Mouse (Mus musculus): Measurements from ENCODE around the gene Clpp. TPM values are rescaled to one million over a fixed set of nuclear protein-coding genes. Genes with fewer than 3 reads are reported as not detected.

Gene Clpp
- total RNA-seq (2023) = 5.8 and 10.5 TPM in 2 replicates

DNA sequence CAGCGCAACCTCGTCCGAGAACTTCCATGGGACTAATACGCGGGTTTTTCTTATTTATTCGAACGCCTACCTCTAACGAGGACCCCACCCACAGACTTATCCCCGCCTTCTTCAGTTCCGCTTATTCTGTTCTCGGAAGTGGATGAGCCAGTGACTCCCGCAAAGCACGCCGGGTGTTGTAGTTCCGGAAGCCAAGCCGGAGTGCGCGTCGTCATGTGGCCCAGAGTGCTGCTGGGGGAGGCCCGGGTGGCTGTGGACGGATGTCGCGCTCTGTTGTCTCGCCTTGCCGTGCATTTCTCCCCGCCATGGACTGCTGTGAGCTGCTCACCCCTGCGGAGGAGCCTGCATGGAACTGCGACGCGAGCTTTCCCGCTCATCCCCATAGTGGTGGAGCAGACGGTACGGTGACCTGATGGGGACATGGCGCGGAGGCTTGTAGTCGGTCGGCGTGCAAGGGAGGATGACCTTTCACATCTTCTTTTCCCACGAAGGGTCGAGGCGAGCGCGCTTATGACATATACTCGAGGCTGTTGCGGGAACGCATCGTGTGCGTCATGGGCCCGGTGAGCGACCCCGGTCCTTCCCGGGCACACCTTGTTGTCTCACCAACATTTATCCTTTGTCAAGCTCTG is at the start of gene Clpp:
Clpp (plus strand) TSS at position 191 of the 632 bp plus-strand sequence.

DNA sequence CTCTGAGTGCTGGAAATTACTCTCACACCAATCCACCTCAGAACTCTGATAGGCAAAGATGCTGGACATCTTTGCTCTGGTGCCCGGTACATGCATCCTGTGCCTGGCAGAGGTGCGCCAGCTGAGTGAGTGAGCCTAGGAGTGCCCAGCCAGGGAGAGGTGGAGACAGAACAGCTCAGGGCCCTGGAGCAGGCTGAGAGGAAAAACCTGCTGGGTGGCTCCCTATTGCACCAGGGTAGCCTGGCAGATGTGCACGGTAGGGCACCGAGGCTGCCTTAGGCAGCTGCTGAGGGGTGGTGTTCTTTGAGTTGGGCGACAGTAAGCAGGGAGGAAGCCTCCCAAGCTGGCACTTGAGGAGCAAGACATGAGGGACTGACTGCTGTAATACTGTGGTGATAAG is 8.1 kb upstream of the Clpp start, which contains the start of gene Acer1:
Acer1 (minus strand) TSS at position 114 of the 400 bp plus-strand sequence.

DNA sequence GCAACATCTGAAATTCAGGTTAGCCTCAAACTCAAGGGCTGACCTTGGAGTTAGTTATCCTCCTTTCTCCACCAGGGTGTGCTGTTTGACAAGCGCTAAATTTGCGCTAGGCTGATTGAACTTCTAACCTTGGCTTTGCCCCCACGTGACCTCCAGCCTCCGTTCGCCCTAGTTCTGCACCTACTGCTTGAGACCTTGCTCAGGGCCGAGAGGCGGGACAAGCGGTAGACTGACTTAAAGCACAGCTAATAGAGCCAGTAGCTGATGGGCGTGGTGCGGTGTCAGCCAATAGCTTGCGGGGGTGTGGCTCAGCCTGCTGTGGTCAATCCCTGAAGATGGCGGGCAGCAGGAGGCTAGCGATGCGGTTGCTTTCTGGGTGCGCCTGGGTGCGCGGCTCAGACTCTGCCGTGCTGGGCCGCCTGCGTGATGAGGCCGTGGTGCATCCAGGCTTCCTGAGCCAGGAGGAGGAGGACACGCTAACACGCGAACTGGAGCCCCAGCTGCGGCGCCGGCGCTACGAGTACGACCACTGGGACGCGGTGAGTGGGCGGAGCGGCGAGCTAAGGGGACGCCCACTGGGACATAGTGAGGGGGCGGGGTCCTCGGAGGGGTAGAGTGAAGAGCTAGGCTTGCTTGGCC is 7.0 kb downstream of the Clpp start, which contains the start of gene Alkbh7:
Alkbh7 (plus strand) TSS at position 311 of the 639 bp plus-strand sequence.

DNA sequence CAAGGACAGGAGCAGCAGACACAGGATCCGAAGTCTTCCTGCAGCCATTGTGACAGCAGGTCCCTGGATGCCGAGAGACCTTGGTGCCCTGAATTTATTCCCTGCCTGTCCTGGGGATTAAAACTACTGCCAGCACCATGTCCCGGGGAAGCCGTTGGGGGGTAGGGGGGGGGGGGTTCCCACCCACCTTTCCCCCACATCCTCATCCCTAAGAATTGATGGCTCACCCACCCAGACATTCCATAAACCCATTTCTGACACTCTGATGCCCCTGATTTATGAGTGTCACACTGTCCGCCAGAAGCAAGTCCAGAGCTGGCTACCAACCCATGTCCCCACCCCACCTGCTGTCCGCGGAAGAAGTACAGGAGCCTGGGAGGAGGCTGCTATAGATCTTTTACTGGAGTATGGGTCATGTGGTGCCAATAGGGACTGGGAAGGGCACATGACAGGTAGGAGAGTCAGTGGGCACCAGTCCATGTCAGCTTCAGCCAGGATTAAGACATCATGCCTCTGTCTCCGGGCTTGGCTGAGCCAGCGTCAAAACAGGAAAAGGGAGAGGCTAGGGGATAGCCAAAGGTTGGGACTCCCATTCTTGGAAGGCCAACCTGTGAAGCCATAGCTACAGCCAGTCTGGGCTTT is 10.0 kb downstream of the Clpp start, which contains the start of gene Pspn:
Pspn (minus strand) TSS at position 51 of the 642 bp plus-strand sequence.

DNA sequence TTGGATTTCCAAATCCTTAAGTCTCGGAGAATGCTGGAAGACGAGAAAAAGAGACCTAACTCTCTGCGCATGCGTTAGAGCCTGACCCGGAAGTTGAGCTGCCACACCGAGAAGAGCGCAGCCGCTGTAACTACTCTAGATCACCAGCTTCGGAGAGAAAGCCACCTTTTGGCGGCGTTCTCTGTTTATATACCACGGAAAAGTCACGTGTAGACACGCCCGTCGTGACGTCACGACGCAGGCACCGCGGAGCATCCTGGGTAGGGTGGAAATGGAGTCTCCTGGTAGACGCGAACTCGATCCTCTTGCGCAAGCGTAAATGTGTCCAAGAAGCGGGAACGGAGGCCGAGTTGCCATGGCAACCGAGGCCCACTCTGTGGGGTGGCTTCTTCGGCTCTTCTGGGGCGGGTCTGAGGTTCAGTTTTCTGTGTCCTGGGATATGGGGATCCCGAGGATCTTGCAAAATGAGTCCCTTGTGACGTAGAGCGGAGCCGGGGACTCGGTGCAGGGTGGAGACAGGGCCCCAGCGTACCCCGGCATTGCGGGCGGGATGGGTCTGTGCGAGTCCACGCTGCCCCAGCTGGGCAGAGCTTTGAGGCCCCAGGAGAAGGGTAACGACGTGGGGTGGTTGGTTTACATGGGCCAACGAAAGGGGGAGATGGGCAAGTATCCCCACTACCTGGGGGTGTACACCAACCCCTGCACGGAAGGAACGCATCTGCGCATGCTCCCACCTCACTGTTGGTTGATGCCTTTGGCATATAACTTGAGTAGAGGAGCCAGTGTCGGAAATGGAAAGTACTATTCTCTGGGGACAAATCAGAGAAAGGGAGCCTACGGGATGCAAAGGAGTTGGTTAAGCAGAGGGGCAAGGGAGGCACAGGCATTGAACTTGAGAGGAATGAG is 21.4 kb downstream of the Clpp start, which contains the start of the genes Gtf2f1 and Gm17949:
Gtf2f1 (minus strand) TSS at position 53 of the 906 bp plus-strand sequence.
Gm17949 (plus strand) TSS at position 234 of the 906 bp plus-strand sequence.

DNA sequence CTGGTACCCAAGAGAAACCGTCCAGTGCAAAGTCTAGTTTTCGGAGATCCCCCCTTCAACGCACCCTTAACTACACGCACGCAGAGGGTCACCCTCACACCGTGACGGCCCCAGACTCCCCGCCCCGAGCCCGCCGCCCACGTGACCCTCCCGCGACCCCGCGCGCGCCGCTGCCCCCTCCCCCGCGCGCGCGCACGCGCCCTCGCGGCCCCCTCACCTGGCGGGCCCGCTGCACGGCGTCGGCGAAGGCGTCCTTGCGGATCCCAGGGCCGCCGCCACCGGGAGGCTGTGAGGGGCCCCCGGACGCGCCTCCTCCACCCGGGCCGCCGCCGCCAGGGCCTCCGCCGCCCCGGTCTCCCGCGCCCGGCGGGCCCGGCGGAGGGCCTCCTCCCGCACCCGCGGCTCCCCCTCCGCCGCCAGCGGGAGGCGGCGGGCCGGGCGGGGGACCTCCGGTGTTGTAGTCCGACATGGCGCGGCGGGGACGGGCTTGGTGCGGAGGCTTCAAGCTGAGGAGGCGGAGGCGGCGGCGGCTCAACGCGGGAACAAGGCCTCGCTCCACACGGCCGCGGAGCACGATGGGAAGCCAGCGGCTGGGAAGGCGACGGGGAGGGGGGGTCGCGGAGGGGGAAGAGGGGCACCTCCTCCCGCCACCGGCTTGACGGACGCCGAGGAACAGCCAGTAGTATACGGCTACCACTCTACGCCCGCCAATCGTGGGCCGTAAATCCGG is 41.0 kb downstream of the Clpp start, which contains the start of gene Khsrp:
Khsrp (minus strand) TSS at position 592 of the 730 bp plus-strand sequence.

DNA sequence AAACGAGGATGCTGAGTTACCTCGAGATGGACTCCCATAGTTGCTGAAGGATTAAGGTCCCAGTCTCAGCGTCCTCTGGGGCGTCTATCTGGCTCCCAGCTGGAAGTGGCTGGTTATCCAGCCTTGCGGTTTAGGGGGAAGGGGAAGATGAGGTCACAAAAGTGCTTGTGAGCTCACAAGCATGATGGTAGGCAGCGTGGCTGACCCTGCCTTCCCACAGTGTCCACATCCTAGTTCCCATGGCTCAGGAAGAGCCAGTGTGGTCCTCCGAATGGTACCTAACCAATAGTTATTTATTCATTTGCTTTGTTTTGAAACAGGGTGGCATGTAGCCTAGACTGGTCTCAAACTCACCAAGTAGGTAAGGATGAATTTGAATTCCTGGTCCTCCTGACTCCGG is 51.4 kb downstream of the Clpp start, which contains the start of gene Slc25a41:
Slc25a41 (minus strand) TSS at position 101 of the 400 bp plus-strand sequence.

Other genes starting within 250 kb of the Clpp start
- gene Nrtn, start 232.8 kb upstream of the Clpp start, total RNA-seq (2023) = not detected in 2 replicates
- gene Dus3l, start 225.5 kb upstream of the Clpp start, total RNA-seq (2023) = 13.8 and 18.0 TPM in 2 replicates
- 0.47 TPM in 1 of 2 replicates, not detected in the other for gene Prr22, start 220.1 kb upstream of the Clpp start, total RNA-seq (2023)
- 10.2 and 12.6 TPM in 2 replicates for gene Rfx2, start 159.3 kb upstream of the Clpp start, total RNA-seq (2023)
- gene Acsbg2, start 115.9 kb upstream of the Clpp start, total RNA-seq (2023) = not detected in 2 replicates
- 0.38 TPM in 1 of 2 replicates, not detected in the other for gene 1700061G19Rik, start 114.8 kb upstream of the Clpp start, total RNA-seq (2023)
- gene Mllt1, start 54.9 kb upstream of the Clpp start, total RNA-seq (2023) = 15.6 and 19.8 TPM in 2 replicates
- gene Acer1, start 8.2 kb upstream of the Clpp start, total RNA-seq (2023) = not detected in 2 replicates
- 6.7 and 8.1 TPM in 2 replicates for gene Alkbh7, start 7.0 kb downstream of the Clpp start, total RNA-seq (2023)
- not detected in 2 replicates for gene Pspn, start 9.7 kb downstream of the Clpp start, total RNA-seq (2023)
- gene Gtf2f1, start 21.0 kb downstream of the Clpp start, total RNA-seq (2023) = 73.8 and 75.6 TPM in 2 replicates
- gene Gm17949, start 21.2 kb downstream of the Clpp start, total RNA-seq (2023) = not detected in 2 replicates
- 83.8 and 92.7 TPM in 2 replicates for gene Khsrp, start 41.2 kb downstream of the Clpp start, total RNA-seq (2023)
- not detected in 2 replicates for gene Slc25a41, start 51.3 kb downstream of the Clpp start, total RNA-seq (2023)
- not detected in 2 replicates for gene Crb3, start 68.8 kb downstream of the Clpp start, total RNA-seq (2023)
- gene Slc25a23, start 69.6 kb downstream of the Clpp start, total RNA-seq (2023) = 1.9 and 2.4 TPM in 2 replicates
- gene Dennd1c, start 88.2 kb downstream of the Clpp start, total RNA-seq (2023) = 176 and 217 TPM in 2 replicates
- gene Tubb4a, start 97.5 kb downstream of the Clpp start, total RNA-seq (2023) = not detected in 2 replicates
- gene Tnfsf9, start 115.0 kb downstream of the Clpp start, total RNA-seq (2023) = 2.5 and 4.0 TPM in 2 replicates
- gene Cd70, start 159.5 kb downstream of the Clpp start, total RNA-seq (2023) = not detected in 2 replicates
- 34.1 and 36.0 TPM in 2 replicates for gene Tnfsf14, start 203.9 kb downstream of the Clpp start, total RNA-seq (2023)
- gene C3, start 237.8 kb downstream of the Clpp start, total RNA-seq (2023) = 448 and 499 TPM in 2 replicates